Mouse (Mus musculus): ENCODE data around the gene Fnbp1. TPM values are rescaled to one million over a fixed set of nuclear protein-coding genes. Genes with fewer than 3 reads are reported as not detected.

Gene Fnbp1
- polyA plus RNA-seq, 1 experiment from 2014 or later = 16.3 TPM

DNA sequence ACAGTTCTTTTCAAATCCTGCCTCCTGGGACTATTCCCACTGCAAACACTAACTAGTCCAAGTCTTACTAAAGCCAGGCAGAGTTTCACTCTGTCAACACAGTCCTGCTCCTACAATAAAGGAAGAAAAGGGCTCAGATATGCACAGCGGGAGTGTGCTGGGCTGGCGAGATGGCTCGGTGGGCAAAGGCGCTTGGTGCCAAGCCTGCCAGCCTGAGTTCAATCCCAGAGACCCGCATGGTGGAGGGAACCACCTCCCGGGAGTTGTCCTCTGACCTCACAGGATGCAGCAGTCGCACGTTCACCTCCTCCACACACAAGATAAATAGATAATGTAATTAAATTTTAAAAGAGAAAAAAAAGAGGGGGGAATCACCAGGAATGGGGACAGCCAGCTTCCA lies 38.5 kb downstream of the Fnbp1 start:
- Histone ChIP-seq H3K27me3 (no peaks in the 10 kb centered on the region), H3K4me1 (no peaks in the 10 kb centered on the region), H3K4me3 (replicated peaks) (no peak overlapping the region), H3K9me3 (no peaks in the 10 kb centered on the region), H3K4me2 (no peak overlapping the region), H3K27ac (no peak overlapping the region), H3K36me3 (replicated peaks) (0 out of 2 replicates have a peak, but pooled peaks cover 4% of the 10 kb centered on the region), H3K9ac (no peak overlapping the region)
- ATAC-seq (ENCODE audit: low FRiP score) = no peak
- WGBS = 85% methylated on average over 8 of the region's 8 CpGs

- WGBS = 89% methylated on average over 3 of the region's 3 CpGs
- ATAC-seq (ENCODE audit: low FRiP score) = no peak
- H3K36me3 ChIP-seq (replicated peaks) = 0 out of 2 replicates have a peak, but pooled peaks cover 4% of the 10 kb centered on the region
- no peak overlapping the region for H3K9ac ChIP-seq
- no peak overlapping the region for H3K4me3 ChIP-seq (replicated peaks)
- H3K4me2 ChIP-seq = no peak overlapping the region
- H3K27ac ChIP-seq = no peak overlapping the region
- H3K4me1 ChIP-seq = no peaks in the 10 kb centered on the region
- H3K9me3 ChIP-seq = no peaks in the 10 kb centered on the region
- no peaks in the 10 kb centered on the region for H3K27me3 ChIP-seq
Measured at GRCm38 (mm10) chr2:31101285-31101684, 40.5 kb downstream of the Fnbp1 start.

- ATAC-seq (ENCODE audit: low FRiP score) = no peak
- Histone ChIP-seq H3K27ac (no peak overlapping the region), H3K9ac (no peak overlapping the region), H3K36me3 (replicated peaks) (0 out of 2 replicates have a peak, but pooled peaks cover 4% of the 10 kb centered on the region), H3K9me3 (no peaks in the 10 kb centered on the region), H3K4me1 (no peaks in the 10 kb centered on the region), H3K4me3 (replicated peaks) (no peak overlapping the region), H3K27me3 (no peaks in the 10 kb centered on the region), H3K4me2 (no peak overlapping the region)
- WGBS = 85% methylated on average over 8 of the region's 8 CpGs
Measured at GRCm38 (mm10) chr2:31099079-31099478, 42.7 kb downstream of the Fnbp1 start.

GRCm38 (mm10) chr2:31098616-31099015 lies 43.2 kb downstream of the Fnbp1 start:
- H3K4me2 ChIP-seq = no peak overlapping the region
- no peak for ATAC-seq (ENCODE audit: low FRiP score)
- H3K9me3 ChIP-seq = no peaks in the 10 kb centered on the region
- no peaks in the 10 kb centered on the region for H3K4me1 ChIP-seq
- H3K4me3 ChIP-seq (replicated peaks) = no peak overlapping the region
- H3K27ac ChIP-seq = no peak overlapping the region
- 0 out of 2 replicates have a peak, but pooled peaks cover 4% of the 10 kb centered on the region for H3K36me3 ChIP-seq (replicated peaks)
- 96% methylated on average over 11 of the region's 11 CpGs for WGBS
- no peak overlapping the region for H3K9ac ChIP-seq
- no peaks in the 10 kb centered on the region for H3K27me3 ChIP-seq

DNA sequence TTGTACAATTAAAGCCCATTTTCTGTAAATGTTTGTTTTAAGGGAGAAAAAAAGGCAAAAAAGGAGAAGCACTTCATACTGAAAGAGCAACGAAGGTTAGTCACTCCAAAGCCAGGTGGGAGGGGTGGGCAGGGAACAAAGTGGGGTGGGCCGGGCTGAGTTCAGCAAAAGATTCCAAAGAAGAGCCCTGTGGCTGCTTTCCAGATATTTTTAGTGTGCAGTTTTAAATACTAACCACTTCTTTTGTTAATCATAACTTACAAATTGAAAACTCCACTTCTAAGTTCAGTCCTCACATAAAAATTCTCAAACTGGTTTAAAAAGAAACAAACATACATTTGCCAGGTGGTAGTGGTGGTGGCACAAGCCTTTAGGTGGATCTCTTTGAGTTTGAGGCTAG lies 44.5 kb downstream of the Fnbp1 start:
- H3K27ac ChIP-seq = no peak overlapping the region
- H3K4me3 ChIP-seq (replicated peaks) = no peak overlapping the region
- H3K4me2 ChIP-seq = no peak overlapping the region
- H3K9ac ChIP-seq = no peak overlapping the region
- H3K9me3 ChIP-seq = no peaks in the 10 kb centered on the region
- no peak for ATAC-seq (ENCODE audit: low FRiP score)
- 81% methylated on average over 2 of the region's 2 CpGs for WGBS
- no peaks in the 10 kb centered on the region for H3K4me1 ChIP-seq
- H3K27me3 ChIP-seq = no peaks in the 10 kb centered on the region
- H3K36me3 ChIP-seq (replicated peaks) = 0 out of 2 replicates have a peak, but pooled peaks cover 4% of the 10 kb centered on the region

DNA sequence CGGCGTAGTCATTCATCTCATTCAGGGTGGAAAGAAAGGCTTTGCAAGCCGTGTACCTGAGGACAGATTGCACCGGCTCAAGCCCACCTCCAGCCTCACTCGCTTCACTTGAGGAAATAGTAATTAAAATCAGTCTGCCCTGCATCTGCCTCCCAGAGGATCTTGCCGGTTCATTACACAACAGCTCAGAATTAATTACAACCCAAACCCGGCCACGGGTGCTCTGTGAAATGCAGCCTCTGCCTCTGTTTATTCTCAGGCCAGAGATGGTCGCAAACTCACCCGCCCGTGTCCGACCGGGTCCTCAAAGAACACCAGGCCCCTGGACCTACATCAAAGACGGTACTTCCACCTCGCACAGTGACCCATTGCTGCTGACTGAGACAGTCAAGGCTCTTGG lies 45.7 kb downstream of the Fnbp1 start:
- Histone ChIP-seq H3K4me3 (replicated peaks) (no peak overlapping the region), H3K27me3 (no peaks in the 10 kb centered on the region), H3K9ac (no peak overlapping the region), H3K36me3 (replicated peaks) (0 out of 2 replicates have a peak, but pooled peaks cover 4% of the 10 kb centered on the region), H3K4me2 (no peak overlapping the region), H3K27ac (no peak overlapping the region), H3K9me3 (no peaks in the 10 kb centered on the region), H3K4me1 (no peaks in the 10 kb centered on the region)
- WGBS = 80% methylated on average over 15 of the region's 15 CpGs
- no peak for ATAC-seq (ENCODE audit: low FRiP score)

DNA sequence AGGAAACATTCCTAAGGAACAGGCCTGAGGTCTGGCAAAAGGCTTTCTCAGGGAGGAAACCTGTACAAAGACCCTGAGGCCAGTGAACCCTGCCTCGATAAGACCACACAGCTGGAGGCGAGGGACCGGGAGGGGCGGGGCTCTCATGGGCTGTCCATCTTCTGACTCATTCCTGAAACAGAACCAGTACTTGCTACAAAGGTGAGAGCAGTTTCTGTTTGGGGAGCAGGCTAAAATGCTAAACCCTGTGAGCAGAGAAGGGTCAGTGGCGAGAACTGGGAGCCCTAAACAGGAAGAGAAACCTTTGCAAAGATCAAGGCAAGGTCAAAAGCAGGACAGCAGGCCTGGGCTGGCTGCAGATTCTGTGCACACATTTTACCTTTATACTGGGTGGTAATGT lies 47.2 kb downstream of the Fnbp1 start:
- Histone ChIP-seq H3K9ac (no peak overlapping the region), H3K4me2 (no peak overlapping the region), H3K9me3 (no peaks in the 10 kb centered on the region), H3K4me3 (replicated peaks) (no peak overlapping the region), H3K27me3 (no peaks in the 10 kb centered on the region), H3K36me3 (replicated peaks) (no peaks in the 10 kb centered on the region), H3K27ac (no peak overlapping the region), H3K4me1 (peaks cover 4% of the 10 kb centered on the region; the same call in 1 of the 2 replicates)
- no peak for ATAC-seq (ENCODE audit: low FRiP score)
- WGBS = 59% methylated on average over 5 of the region's 5 CpGs

DNA sequence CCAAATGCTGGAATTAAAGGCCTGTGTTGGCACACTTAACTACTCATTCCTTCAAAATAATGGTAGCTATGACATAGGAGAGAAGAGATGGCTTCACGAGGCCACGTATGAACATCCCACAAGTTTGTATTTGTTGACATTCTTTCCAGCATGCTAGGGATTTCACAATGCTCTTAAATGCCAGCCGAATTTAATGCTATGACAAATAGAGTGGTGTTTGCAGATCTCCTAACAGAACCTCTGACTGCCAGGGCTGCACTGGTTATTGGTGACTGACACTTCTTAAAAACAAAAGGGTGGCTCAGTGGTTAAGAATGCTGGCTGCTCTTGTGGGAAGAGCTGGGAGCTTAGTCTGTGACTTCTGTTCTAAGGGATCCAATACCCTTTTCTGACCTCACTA lies 48.9 kb downstream of the Fnbp1 start:
- no peak for ATAC-seq (ENCODE audit: low FRiP score)
- Histone ChIP-seq H3K27ac (no peak overlapping the region), H3K4me1 (peaks cover 20% of the 10 kb centered on the region), H3K9me3 (no peaks in the 10 kb centered on the region), H3K36me3 (replicated peaks) (no peaks in the 10 kb centered on the region), H3K4me2 (no peak overlapping the region), H3K9ac (no peak overlapping the region), H3K27me3 (no peaks in the 10 kb centered on the region), H3K4me3 (replicated peaks) (no peak overlapping the region)
- 92% methylated on average over 3 of the region's 3 CpGs for WGBS

- H3K4me1 ChIP-seq = peaks cover 30% of the 10 kb centered on the region
Measured at GRCm38 (mm10) chr2:31091182-31091581, 50.6 kb downstream of the Fnbp1 start.

DNA sequence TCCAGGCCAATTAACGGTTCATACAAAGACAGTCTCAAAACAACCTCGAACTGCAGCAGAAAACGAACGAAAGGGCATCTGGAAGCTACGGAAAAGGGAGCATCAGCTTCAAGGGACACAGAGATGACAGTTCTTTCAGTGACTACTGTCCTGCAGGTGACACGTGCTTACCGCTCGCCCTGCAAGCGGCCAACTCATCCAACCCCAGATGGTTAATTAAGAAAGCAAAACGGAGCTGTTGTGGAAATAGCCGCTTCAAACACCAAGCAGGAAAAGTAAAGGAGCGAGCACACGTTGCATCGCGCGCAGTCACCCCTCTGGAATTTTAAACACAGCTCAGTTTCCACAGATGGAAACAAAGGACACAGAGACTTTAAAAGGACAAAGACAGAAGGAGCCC lies 52.2 kb downstream of the Fnbp1 start:
- no peaks in the 10 kb centered on the region for H3K27me3 ChIP-seq
- no peak overlapping the region for H3K4me2 ChIP-seq
- ATAC-seq (ENCODE audit: low FRiP score) = no peak
- H3K9ac ChIP-seq = no peak overlapping the region
- H3K36me3 ChIP-seq (replicated peaks) = no peaks in the 10 kb centered on the region
- no peak overlapping the region for H3K4me3 ChIP-seq (replicated peaks)
- H3K27ac ChIP-seq = 0 out of 2 replicates have a peak overlapping the region, but pooled peaks have one; percentile 25
- 52% methylated on average over 16 of the region's 16 CpGs for WGBS
- no peaks in the 10 kb centered on the region for H3K9me3 ChIP-seq
- peaks cover 30% of the 10 kb centered on the region for H3K4me1 ChIP-seq

More at GRCm38 (mm10) chr2:31091182-31091581, 50.6 kb downstream of the Fnbp1 start:
- Histone ChIP-seq H3K4me3 (replicated peaks) (no peak overlapping the region), H3K36me3 (replicated peaks) (no peaks in the 10 kb centered on the region), H3K4me2 (no peak overlapping the region), H3K27ac (no peak overlapping the region), H3K9ac (no peak overlapping the region), H3K9me3 (no peaks in the 10 kb centered on the region), H3K27me3 (no peaks in the 10 kb centered on the region)
- no peak for ATAC-seq (ENCODE audit: low FRiP score)
- WGBS = 48% methylated on average over 3 of the region's 3 CpGs

DNA sequence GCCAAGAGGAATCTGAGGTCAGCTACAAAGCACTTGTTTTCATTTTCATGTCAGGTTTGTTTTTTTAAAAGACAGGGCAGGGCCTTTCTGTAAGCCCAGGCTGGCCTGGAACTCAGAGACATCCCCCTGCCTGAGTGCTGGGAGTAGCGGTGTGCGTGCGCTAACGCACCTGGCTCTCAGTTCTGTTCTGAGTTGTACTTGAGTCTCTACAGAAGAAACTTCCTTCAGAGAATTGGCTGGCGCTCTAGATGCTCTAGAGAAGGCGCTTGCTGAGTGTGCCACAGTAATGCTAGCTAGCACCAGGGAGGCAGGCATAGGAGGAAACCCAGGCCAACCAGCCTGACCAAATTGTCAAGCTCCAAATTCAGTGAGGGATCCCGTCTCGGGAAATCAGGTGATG lies 52.9 kb downstream of the Fnbp1 start:
- 0 out of 2 replicates have a peak overlapping the region, but pooled peaks have one; percentile 37 for H3K27ac ChIP-seq
- no peak overlapping the region for H3K9ac ChIP-seq
- no peaks in the 10 kb centered on the region for H3K27me3 ChIP-seq
- H3K36me3 ChIP-seq (replicated peaks) = peaks cover 7% of the 10 kb centered on the region; the same call in 1 of the 2 replicates
- peaks cover 4% of the 10 kb centered on the region; the same call in 1 of the 2 replicates for H3K9me3 ChIP-seq
- H3K4me1 ChIP-seq = peaks cover 30% of the 10 kb centered on the region
- 85% methylated on average over 8 of the region's 8 CpGs for WGBS
- H3K4me2 ChIP-seq = no peak overlapping the region
- no peak overlapping the region for H3K4me3 ChIP-seq (replicated peaks)
- ATAC-seq (ENCODE audit: low FRiP score) = no peak

DNA sequence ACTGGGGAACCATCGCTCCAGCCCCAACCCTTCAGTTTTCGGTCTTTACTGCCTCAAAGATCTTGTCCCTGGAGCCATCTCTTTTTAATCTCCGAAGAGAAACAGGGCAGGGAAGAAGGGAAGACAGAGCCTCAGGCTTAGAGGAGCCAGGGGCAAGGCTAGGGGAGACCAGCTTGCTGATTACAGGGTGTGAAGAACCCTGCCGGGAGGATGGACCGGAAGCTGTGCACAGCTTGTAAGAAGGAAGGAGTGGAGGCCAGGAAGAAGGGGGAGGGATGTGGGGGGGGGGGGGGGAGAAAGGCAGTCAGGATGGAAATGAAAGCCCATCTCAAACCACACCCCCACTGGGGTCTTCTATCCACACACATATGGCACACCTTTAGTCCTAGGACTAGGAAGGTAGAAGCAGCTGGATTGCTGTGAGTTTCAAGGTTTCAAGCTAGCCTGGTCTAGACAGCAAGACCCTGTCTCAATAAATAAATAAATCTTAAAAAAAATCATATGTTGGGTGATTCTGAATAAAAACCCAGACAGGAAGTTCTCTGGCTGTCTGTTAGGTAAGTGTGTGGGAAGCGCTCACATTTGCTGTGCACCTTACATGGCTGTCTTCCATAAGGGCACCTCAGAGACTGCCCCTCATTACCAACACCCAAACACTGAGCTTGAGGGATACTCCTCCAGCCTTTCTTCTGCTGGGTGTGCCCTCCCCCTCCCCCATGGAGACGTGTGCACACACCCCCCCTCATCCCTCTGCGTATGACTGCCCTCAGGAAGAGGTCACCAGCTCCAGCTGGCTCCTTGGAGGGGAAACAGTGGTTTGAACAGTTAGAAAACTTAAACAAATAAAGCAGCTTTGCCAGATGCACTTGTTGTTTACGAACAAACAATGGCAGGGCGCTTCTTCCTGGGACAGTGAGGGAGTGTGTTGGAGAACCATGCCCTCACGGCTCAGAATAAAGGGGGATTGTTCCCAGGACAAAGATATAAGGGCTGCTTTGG lies 53.8 kb downstream of the Fnbp1 start:
- 0 out of 2 replicates have a peak, but pooled peaks have one; percentile 33 for ATAC-seq (ENCODE audit: low FRiP score)
- WGBS = 33% methylated on average over 11 of the region's 11 CpGs
- Histone ChIP-seq H3K4me3 (replicated peaks) (no peak overlapping the region), H3K27ac (peak overlapping the region; percentile 61), H3K9ac (no peak overlapping the region), H3K4me2 (no peak overlapping the region), H3K27me3 (no peaks in the 10 kb centered on the region), H3K4me1 (peaks cover 30% of the 10 kb centered on the region), H3K9me3 (peaks cover 4% of the 10 kb centered on the region; the same call in 1 of the 2 replicates), H3K36me3 (replicated peaks) (peaks cover 8% of the 10 kb centered on the region; the same call in 1 of the 2 replicates)

Measured in forebrain, embryonic 12.5 days (tissue).